In genomic region chr14:78143751-78144150, GRCm38 (mm10) we compare ENCODE assay signal across 27 mouse cellular contexts. TPM values are rescaled to one million over a fixed set of nuclear protein-coding genes. Genes with fewer than 3 reads are reported as not detected.
"Had no signal": no experiment of that assay in that cellular context is flagged by ENCODE, and none has a peak within 500 bp of the region (broad histone marks: within the 10 kb centered on the region; RNA-seq: fewer than 3 reads in every experiment).

No protein-coding gene starts in this region.

- H3K9ac ChIP-seq: intestine, embryonic 15.5 days; kidney, embryonic 15.5 days; liver, embryonic 13.5 days; neural tube, embryonic 13.5 days had no signal

- H3K36me3 ChIP-seq: intestine, embryonic 15.5 days; kidney, embryonic 15.5 days; liver, embryonic 13.5 days; neural tube, embryonic 13.5 days had no signal

- ATAC-seq: intestine, embryonic 15.5 days had no signal

- H3K4me1 ChIP-seq: intestine, embryonic 15.5 days; kidney, embryonic 15.5 days; liver, embryonic 13.5 days; neural tube, embryonic 13.5 days had no signal

- H3K4me2 ChIP-seq: intestine, embryonic 15.5 days; kidney, embryonic 15.5 days; liver, embryonic 13.5 days; neural tube, embryonic 13.5 days had no signal

- H3K9me3 ChIP-seq: intestine, embryonic 15.5 days; kidney, embryonic 15.5 days; liver, embryonic 13.5 days; neural tube, embryonic 13.5 days had no signal

- H3K4me3 ChIP-seq: intestine, embryonic 15.5 days; kidney, embryonic 15.5 days; left cerebral cortex, adult 2 months; liver, embryonic 13.5 days; myocyte; neural tube, embryonic 13.5 days had no signal

- H3K27me3 ChIP-seq: intestine, embryonic 15.5 days; kidney, embryonic 15.5 days; liver, embryonic 13.5 days; neural tube, embryonic 13.5 days had no signal

- DNase-seq: kidney, adult 11 months; kidney, adult 8-10 months; kidney, postnatal 10 days; kidney, postnatal 36 days; liver, embryonic 13.5 days; lung, adult 2 months; lung, postnatal 14 days; lung, postnatal 4 days; retina, postnatal 1 day; right cerebral cortex, postnatal 25 days; thymus, adult 18-20 months; thymus, postnatal 36 days had no signal

- H3K27ac ChIP-seq: intestine, embryonic 15.5 days; kidney, embryonic 15.5 days; left cerebral cortex, adult 2 months; liver, embryonic 13.5 days; neural tube, embryonic 13.5 days had no signal

RNA-seq across cellular contexts. Expression of gene Fam216b, which starts 54.9 kb away (rescaled TPM):
- total RNA-seq: left cerebral cortex, adult 2 months; liver, adult 2 months; megakaryocyte progenitor cell, adult 5-6 weeks; megakaryocyte-erythroid progenitor cell, adult 5-6 weeks; monocyte, adult 5-6 weeks; neutrophil, adult 5-6 weeks had no signal
- polyA plus RNA-seq: intestine, embryonic 15.5 days; kidney, embryonic 15.5 days; limb, embryonic 11.5 days; limb, embryonic 14.5 days; liver, adult 2 months; liver, embryonic 13.5 days; liver, embryonic 16.5 days; myocyte; spleen, adult 2 months; testis, adult 2 months had no signal
